Mouse (Mus musculus): ENCODE measurements around the gene Rasgrp2. TPM values are rescaled to one million over a fixed set of nuclear protein-coding genes. Genes with fewer than 3 reads are reported as not detected.

Gene Rasgrp2
- polyA plus RNA-seq (2012; rRNA removed) (27.6 and 38.0 TPM in 2 replicates), polyA plus RNA-seq (2014; fragmentation: Nextera tagmentation; extraction: Ambion mirVana) (23.4 and 27.5 TPM in 2 replicates)

DNA sequence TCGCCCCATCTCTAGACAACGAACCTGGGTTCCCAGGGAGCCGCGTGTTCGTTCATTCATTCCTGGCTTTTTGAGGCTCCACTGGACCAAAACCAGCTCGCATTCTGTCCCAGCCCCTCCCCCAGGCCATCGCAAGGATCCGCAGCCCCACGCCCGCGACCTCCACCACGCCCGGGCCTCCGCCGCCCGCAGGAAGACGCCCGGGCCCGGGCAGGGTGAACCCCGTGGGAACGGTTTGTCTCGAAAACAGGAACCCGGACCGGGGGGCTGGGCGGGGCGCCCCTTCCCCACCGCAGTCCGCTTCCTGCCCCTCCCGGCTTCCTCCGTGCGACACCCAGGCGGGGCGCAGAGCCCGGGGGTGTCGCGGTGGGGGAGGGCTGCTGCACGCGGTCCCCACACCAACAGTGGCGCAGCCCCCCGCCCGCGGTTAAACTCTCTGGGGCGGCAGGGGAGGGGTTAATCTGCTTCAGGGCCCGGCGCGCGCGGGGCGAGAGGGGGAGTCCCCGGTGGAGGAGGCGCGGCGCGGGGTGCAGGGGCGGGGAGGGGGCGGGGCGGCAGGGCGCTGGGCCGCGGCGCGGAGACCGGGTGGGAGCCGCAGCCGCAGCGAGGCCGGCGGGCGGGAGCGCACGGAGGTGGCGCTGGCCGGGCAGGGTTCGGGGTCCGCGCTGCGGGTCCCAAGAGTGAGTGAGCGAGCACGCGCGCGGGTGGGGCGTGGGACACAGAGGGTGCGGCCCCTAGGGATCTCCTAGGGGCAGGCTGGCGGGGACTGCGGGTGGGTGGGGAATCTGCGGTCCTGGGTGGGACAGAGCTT is at the start of gene Rasgrp2:
TSS of gene Rasgrp2 (plus strand) at position 56 of the 811 bp plus-strand sequence.
- peak; percentile 20; the same call in 1 of the 2 replicates for ATAC-seq (ENCODE audit: low FRiP score, low read depth)
- Histone ChIP-seq H3K36me3 (ENCODE audit: control insufficient read depth, insufficient read depth, low read length) (no peaks in the 10 kb centered on the region), H3K27me3 (ENCODE audit: control insufficient read depth, insufficient read depth, low read length) (peaks cover 35% of the 10 kb centered on the region)

DNA sequence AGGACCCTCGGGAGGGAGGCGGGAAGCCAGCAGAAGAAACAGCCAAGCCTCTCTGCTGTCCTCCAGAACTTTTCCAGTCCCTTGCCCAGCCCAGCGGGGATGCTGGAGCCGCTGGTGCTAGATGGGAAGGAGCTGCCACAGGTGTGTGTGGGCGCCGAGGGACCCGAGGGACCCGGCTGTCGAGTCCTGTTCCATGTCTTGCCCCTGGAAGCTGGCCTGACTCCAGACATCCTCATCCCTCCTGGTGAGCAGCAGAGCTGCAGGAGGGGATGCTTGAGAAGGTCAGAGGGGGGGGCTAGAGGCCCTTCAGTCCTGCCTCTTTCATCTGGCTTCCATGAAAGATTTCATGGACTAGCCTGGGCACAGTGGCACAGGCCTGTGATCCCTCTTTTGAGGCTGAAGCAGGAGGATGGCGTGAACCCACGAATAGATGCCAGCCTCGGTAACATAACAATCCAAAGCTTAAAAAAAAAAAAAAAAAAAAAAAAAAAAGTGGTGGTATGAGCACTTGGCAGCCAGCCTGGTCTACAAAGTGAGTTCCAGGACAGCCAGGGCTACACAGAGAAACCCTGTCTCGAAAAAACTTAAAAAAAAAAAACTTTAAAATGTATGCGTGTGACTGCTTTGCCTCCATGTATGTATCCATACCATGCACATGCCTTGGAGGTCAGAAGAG is 47.6 kb upstream of the Rasgrp2 start:
- H3K27ac ChIP-seq (replicated peaks; ENCODE audit: low read depth, low read length): no peak overlapping the region
- WGBS: 65% methylated on average over 14 of the region's 14 CpGs

More for the DNA sequence above, at the start of gene Rasgrp2:
- TF ChIP-seq POLR2A (IDR thresholded peaks at IDR 0.05; ENCODE audit: borderline replicate concordance, extremely low read depth, insufficient read depth, insufficient read length): no peak
- no peak within 1 kb of the TSS for H3K27ac ChIP-seq (replicated peaks; ENCODE audit: low read depth, low read length)
- peak within 1 kb of the TSS; percentile 95 for H3K4me2 ChIP-seq (replicated peaks; ENCODE audit: low read depth, low read length, severe bottlenecking)
- peak within 1 kb of the TSS; percentile 58 for H3K9ac ChIP-seq (ENCODE audit: low read depth, low read length, severe bottlenecking)
- no peaks in the 10 kb centered on the region for H3K9me3 ChIP-seq (ENCODE audit: control insufficient read depth, low read length)
- no peak for DNase-seq (ENCODE audit: low spot score)
- WGBS: 3% methylated on average over 48 of the region's 87 CpGs
- H3K4me3 ChIP-seq (replicated peaks; ENCODE audit: low read length): peak within 1 kb of the TSS; percentile 52
- H3K4me1 ChIP-seq (ENCODE audit: control insufficient read depth, insufficient read depth, low read length): peaks cover 18% of the 10 kb centered on the region

DNA sequence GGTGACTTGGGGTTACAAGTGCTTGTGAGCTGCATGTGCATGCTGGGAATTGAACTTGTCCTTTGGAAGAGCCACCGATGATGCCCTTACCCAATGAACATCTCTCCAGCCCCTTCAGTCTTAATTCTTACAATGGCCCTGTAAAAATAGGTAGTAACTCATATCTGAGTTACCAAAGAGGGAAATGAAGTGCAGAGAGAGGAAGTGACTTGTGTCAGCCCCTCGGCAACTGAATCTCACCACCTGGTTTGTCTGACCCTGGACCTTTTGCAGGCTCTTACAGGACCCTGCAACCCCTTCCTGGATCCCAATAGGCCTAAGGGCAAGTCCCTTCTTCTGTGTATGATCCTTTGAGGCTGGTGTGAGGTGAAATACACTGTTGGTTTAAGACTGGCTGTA is 47.0 kb upstream of the Rasgrp2 start:
- no peak overlapping the region for H3K27ac ChIP-seq (replicated peaks; ENCODE audit: low read depth, low read length)
- no peaks in the 10 kb centered on the region for H3K4me1 ChIP-seq (ENCODE audit: control insufficient read depth, insufficient read depth, low read length)
- H3K9ac ChIP-seq (ENCODE audit: low read depth, low read length, severe bottlenecking): no peak overlapping the region
- no peak overlapping the region for H3K4me3 ChIP-seq (replicated peaks; ENCODE audit: low read length)
- WGBS: 88% methylated on average over 2 of the region's 2 CpGs
- DNase-seq (ENCODE audit: low spot score) (no peak), ATAC-seq (ENCODE audit: low FRiP score, low read depth) (no peak)
- TF ChIP-seq POLR2A (IDR thresholded peaks at IDR 0.05; ENCODE audit: borderline replicate concordance, extremely low read depth, insufficient read depth, insufficient read length): no peak
- H3K9me3 ChIP-seq (ENCODE audit: control insufficient read depth, low read length): no peaks in the 10 kb centered on the region
- H3K27me3 ChIP-seq (ENCODE audit: control insufficient read depth, insufficient read depth, low read length): no peaks in the 10 kb centered on the region
- peaks cover 33% of the 10 kb centered on the region for H3K36me3 ChIP-seq (ENCODE audit: control insufficient read depth, insufficient read depth, low read length)
- no peak overlapping the region for H3K4me2 ChIP-seq (replicated peaks; ENCODE audit: low read depth, low read length, severe bottlenecking)

More for the DNA sequence above, 47.6 kb upstream of the Rasgrp2 start:
- DNase-seq (ENCODE audit: low spot score) (no peak), ATAC-seq (ENCODE audit: low FRiP score, low read depth) (no peak)
- Histone ChIP-seq H3K36me3 (ENCODE audit: control insufficient read depth, insufficient read depth, low read length) (peaks cover 38% of the 10 kb centered on the region), H3K9ac (ENCODE audit: low read depth, low read length, severe bottlenecking) (no peak overlapping the region), H3K4me3 (replicated peaks; ENCODE audit: low read length) (no peak overlapping the region), H3K27me3 (ENCODE audit: control insufficient read depth, insufficient read depth, low read length) (no peaks in the 10 kb centered on the region), H3K4me1 (ENCODE audit: control insufficient read depth, insufficient read depth, low read length) (no peaks in the 10 kb centered on the region), H3K4me2 (replicated peaks; ENCODE audit: low read depth, low read length, severe bottlenecking) (no peak overlapping the region), H3K9me3 (ENCODE audit: control insufficient read depth, low read length) (no peaks in the 10 kb centered on the region)
- no peak for TF ChIP-seq POLR2A (IDR thresholded peaks at IDR 0.05; ENCODE audit: borderline replicate concordance, extremely low read depth, insufficient read depth, insufficient read length)

- Histone ChIP-seq H3K9me3 (ENCODE audit: control insufficient read depth, low read length) (no peaks in the 10 kb centered on the region), H3K4me3 (replicated peaks; ENCODE audit: low read length) (no peak overlapping the region), H3K27me3 (ENCODE audit: control insufficient read depth, insufficient read depth, low read length) (no peaks in the 10 kb centered on the region), H3K27ac (replicated peaks; ENCODE audit: low read depth, low read length) (no peak overlapping the region), H3K4me1 (ENCODE audit: control insufficient read depth, insufficient read depth, low read length) (no peaks in the 10 kb centered on the region), H3K9ac (ENCODE audit: low read depth, low read length, severe bottlenecking) (no peak overlapping the region), H3K36me3 (ENCODE audit: control insufficient read depth, insufficient read depth, low read length) (peaks cover 27% of the 10 kb centered on the region), H3K4me2 (replicated peaks; ENCODE audit: low read depth, low read length, severe bottlenecking) (no peak overlapping the region)
- 80% methylated on average over 7 of the region's 7 CpGs for WGBS
- TF ChIP-seq POLR2A (IDR thresholded peaks at IDR 0.05; ENCODE audit: borderline replicate concordance, extremely low read depth, insufficient read depth, insufficient read length): no peak
- no peak for ATAC-seq (ENCODE audit: low FRiP score, low read depth)
- no peak for DNase-seq (ENCODE audit: low spot score)
Observed at GRCm38 (mm10) chr19:6354030-6354429, 45.1 kb upstream of the Rasgrp2 start.

DNA sequence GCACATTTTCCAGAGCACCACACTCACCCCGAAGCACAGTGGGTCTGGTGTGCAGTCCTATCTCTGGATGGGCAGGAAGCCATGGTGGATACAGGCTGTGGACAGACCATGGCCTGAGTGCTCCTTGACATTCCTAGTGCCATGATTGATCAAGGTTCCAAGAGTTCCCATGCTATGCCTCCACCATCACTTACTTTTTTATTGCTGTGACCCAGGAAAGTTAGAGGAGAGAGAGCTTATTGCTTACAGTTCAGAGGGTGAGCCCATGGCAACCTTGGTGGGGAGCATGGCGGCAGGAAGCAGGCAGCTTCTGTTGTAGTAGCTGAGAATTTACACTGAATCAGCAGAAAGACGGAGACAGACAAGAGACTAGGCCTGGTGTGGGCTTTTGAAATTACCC is 37.8 kb upstream of the Rasgrp2 start:
- Histone ChIP-seq H3K4me2 (replicated peaks; ENCODE audit: low read depth, low read length, severe bottlenecking) (no peak overlapping the region), H3K9ac (ENCODE audit: low read depth, low read length, severe bottlenecking) (no peak overlapping the region), H3K9me3 (ENCODE audit: control insufficient read depth, low read length) (no peaks in the 10 kb centered on the region), H3K27me3 (ENCODE audit: control insufficient read depth, insufficient read depth, low read length) (no peaks in the 10 kb centered on the region), H3K4me1 (ENCODE audit: control insufficient read depth, insufficient read depth, low read length) (peaks cover 13% of the 10 kb centered on the region), H3K4me3 (replicated peaks; ENCODE audit: low read length) (no peak overlapping the region), H3K36me3 (ENCODE audit: control insufficient read depth, insufficient read depth, low read length) (peaks cover 17% of the 10 kb centered on the region), H3K27ac (replicated peaks; ENCODE audit: low read depth, low read length) (no peak overlapping the region)
- ATAC-seq (ENCODE audit: low FRiP score, low read depth) (no peak), DNase-seq (ENCODE audit: low spot score) (no peak)
- 93% methylated on average over 3 of the region's 3 CpGs for WGBS
- TF ChIP-seq POLR2A (IDR thresholded peaks at IDR 0.05; ENCODE audit: borderline replicate concordance, extremely low read depth, insufficient read depth, insufficient read length): no peak
